Mouse (Mus musculus): ENCODE measurements around the gene Tbc1d20.
"Not testable (repeated sequence)": the region's sequence is repeated elsewhere in the genome, so short reads cannot be mapped to it uniquely, and the experiment has no call there.

The Tbc1d20 gene

DNA sequence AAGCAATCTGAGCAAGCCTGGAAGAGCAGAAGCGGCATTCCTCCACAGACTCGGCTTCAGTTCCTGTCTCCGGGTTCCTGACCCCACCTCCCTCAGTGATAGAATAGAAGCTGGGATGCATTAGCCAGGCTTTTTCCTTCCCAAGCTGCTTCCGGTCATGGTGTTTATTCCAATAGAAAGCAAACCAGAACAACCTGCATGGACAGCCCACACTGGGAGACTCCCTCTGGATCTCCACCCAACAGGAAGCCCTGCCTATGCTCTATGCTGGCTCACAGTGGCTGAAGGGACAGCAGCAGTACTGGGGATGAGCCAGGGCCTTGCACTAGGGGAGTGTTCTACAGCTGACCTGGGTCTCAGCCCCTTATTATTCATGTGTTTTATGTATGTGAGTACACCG, 34.4 kb downstream of the Tbc1d20 start:
- DNase-seq, result no peak

- DNase-seq, result no peak
Observed at GRCm38 (mm10) chr2:152330858-152331423, 37.3 kb downstream of the Tbc1d20 start.

DNA sequence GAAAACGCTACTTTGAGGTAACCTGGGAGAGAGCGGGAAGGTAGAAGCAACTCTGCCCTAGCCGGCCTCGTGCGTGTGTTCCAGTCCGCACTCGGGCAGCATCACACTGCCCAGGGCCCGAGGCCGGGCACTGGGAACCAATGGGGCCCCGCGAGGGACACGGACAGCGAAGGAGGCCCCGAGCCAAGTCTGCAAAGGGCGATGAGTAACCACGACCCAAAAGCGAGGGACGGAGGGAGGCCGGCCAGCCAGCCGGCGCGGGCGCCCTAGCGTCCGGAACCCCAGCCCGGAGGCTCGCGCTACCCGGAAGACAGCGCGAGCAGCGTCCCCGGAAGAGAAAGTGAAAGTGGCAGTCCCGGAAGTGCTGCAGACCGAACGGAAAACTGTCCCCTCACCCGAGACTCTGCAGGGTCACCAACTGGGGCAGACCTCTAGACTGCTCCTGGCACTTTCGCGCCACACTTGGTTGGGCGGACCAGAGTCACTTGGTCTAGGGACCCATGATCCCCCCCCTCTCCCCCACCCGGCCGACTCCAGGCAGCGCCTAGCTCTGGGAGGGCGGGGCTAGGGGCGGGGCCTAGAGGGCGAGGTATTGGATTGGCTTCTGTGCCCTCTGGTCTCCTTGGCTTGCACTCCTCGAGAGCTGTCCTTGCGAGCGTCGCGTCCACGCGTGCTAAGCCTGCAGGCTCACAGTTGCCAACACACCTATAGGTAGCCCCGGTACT, 38.6 kb downstream of the Tbc1d20 start, which contains the start of gene Rbck1:
TSS of gene Rbck1 (minus strand) at position 553 of the 725 bp plus-strand sequence.
- peak; percentile 92 to 95 for DNase-seq

DNA sequence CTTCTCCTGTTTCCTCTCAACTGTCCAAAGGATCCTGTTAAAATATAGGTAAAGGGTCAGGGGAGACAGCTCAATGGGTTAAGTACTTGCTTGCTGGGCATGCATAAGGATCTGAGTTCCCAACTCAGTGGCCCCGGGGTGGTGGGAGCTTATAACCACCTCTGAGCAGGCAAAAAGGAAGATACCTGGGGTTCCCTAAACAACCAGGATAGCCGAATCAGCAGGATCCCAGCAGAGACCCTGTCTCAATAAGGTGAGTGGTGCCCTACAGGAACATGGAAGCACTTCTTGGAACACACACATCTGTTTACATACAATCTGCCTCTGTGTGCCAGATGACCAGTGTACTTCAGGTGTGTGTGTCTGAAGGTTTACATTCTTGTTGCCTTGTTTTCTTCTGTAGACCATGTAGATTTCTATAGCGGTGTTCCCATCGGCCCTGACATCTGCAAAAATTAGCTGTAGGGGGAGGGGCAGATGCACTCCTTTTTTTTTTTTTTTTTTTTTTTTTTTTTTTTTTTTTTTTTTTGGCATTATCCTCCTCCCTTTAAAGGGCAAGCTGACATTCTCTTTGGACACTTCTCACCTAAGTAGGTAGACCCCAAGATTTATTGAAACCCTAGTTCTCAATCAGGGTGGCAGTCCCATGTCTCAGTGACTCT, 39.8 kb downstream of the Tbc1d20 start:
- DNase-seq, result no peak

- no peak for DNase-seq
Observed at GRCm38 (mm10) chr2:152335289-152335820, 41.7 kb downstream of the Tbc1d20 start.

GRCm38 (mm10) chr2:152336856-152337255, 43.2 kb downstream of the Tbc1d20 start:
- DNase-seq, result peak; percentile 35 to 57

DNA sequence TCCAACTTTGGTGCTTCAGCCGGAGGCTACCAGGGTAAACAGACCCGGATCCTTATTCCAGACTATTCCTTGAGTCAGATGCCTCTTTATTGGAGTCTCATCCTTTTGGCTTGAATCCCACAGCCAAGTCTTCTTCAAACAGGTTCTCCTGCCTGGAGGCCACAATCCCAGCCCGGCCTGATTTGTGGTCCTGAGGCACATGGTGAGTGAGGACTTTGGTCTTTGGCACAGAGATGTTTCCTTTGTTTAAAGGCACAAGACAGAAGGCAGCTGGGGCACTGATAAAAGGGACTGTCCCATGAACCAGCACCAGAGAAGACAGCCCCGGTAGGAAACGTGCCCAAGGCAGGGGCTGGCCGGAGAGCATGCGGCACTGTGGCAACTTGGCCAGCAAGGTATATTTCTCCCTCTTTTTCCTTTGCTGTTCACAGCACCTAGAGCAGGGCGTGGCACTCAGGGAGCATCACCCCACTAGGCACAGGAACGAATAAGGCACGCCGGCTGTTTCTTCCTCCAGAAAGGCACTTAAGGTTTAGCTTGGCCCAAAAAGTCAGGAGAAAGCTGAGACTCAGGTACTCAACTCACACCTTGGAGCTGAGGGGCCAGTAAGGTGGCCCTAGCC, 44.1 kb downstream of the Tbc1d20 start:
- no peak for DNase-seq

DNA sequence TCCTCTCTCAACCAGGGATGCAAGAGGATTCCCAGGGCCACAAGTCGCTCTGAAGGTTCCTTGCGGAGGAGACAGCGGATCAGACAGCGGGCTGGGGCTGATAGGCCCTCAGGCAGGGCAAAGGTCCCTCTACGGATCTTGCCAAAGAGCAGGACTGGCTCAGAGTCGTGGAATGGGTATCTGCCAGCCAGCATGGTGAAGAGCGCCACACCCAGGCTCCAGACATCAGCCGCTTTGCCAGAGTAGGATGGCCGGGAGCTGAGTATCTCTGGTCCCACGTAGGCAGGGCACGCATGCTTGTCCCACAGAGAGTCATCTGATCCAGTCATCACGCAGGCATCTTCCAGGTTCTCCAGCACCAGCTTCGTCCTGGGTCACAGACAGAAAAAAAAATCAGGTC, 44.7 kb downstream of the Tbc1d20 start:
- no peak for DNase-seq

- peak; percentile 73 to 82 for DNase-seq
Observed at GRCm38 (mm10) chr2:152339631-152340179, 46.1 kb downstream of the Tbc1d20 start.

- peak; percentile 80 to 87 for DNase-seq
Observed at GRCm38 (mm10) chr2:152343329-152344213, 49.9 kb downstream of the Tbc1d20 start, which contains the start of gene Trib3. Gene Trib3, minus strand, starts transcription at chr2:152344032.

- no peak for DNase-seq
Observed at GRCm38 (mm10) chr2:152344361-152344760, 50.7 kb downstream of the Tbc1d20 start.

DNA sequence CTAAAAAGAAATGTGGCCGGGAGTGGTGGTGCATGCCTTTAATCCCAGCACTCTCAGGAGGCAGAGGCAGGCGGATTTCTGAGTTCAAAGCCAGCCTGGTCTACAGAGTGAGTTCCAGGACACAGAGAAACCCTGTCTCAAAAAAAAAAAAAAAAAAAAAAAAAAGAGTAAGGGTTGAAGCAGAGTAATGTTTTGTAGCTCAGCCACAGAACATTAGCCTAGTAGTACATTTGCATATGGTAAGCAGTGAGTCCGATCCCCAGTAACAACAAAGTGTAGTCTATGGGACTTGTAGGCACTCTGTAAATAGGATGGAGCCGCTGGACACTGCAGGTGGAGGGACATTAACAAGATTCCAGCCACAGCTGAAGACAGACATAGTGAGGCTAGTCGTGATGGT, 51.3 kb downstream of the Tbc1d20 start:
- no peak for DNase-seq

GRCm38 (mm10) chr2:152345393-152345792, 51.8 kb downstream of the Tbc1d20 start:
- no peak for DNase-seq

GRCm38 (mm10) chr2:152346776-152347465, 53.3 kb downstream of the Tbc1d20 start:
- DNase-seq, result no peak

DNA sequence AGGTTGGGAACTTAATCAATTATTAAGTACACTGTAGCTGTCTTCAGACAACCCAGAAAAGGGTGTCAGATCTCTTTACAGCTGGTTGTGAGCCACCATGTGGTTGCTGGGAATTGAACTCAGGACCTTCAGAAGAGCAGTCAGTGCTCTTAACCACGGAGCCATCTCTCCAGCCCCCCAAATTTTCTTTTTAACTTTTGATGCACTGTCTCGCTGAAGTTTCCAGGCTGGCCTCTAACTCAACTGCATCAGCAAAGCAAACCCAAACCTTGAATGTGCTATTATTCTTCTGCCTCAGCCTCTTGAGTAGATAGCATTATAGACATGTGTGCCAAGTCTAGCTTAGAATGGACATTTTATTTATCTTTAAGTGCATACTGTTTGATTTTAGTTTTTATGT, 54.1 kb downstream of the Tbc1d20 start:
- DNase-seq, result no peak

DNA sequence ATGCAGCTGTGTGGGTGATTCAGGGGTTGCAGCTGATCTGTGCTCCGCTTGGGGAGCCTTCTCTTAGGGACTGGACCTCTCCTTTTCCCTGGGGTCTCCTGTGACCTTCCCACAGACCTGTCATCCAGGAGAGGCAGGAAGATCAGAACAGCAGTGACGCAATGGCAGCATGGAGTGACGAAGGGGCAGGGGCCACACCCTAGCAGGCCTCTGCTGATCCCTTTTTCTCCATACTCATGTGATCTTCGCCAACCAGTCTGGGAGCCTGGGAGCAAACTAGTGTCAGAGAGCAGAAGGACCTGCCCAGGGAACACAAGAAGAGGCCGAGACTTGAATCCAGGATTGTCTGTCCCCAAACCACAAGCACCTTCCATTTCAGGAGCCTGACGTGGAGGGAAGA, 55.6 kb downstream of the Tbc1d20 start:
- DNase-seq, result no peak

GRCm38 (mm10) chr2:152349842-152350540, 56.4 kb downstream of the Tbc1d20 start:
- peak in 1 of 2 experiments; percentile 56 for DNase-seq

DNA sequence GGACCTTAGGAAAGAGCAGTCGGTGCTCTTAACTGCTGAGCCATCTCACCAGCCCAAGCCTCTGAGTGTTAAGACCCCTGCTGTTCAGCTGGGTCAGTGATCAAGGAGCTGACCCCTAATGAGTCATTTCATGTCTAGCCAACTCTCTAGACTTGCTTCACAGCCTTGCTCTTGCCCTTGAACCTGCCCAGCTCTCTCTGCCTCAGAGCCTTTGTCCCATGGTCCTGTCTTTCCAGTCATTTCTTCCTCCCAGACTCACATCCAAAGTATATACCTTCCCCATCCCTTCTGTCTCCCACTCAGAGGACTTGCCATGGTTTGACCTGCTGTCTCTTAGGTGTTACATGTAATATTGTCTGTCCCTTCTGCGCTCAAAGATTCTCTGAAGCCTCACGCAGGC, 63.6 kb downstream of the Tbc1d20 start:
- no peak for DNase-seq

DNA sequence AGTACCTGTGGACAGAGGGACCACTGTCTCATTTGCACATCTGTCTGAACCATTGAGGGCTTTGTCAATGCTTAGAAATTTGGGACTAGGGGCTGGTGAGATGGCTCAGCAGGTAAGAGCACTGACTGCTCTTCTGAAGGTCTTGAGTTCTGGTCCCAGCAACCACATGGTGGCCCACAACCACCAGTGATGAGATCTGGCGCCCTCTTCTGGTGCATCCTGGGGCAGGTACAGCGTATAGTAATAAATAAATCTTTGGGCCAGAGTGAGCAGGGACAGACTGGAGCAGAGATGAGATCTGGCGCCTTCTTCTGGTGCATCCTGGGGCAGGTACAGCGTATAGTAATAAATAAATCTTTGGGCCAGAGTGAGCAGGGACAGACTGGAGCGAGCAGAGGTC, 65.3 kb downstream of the Tbc1d20 start:
- DNase-seq, result not testable (repeated sequence)

GRCm38 (mm10) chr2:152359616-152360015, 66.0 kb downstream of the Tbc1d20 start:
- DNase-seq, result no peak

Data from cerebellum, postnatal 25 days (tissue).